In genomic region chr10:80105460-80105859, GRCm38 (mm10) we compare ENCODE assay signal across 8 mouse cellular contexts. TPM values are rescaled to one million over a fixed set of nuclear protein-coding genes. Genes with fewer than 3 reads are reported as not detected.
DNase-seq lines count a peak whose midpoint lies in the region; ATAC-seq and TF ChIP-seq lines count a peak whose summit lies in the region.

TSS of gene Sbno2 (minus strand) at chr10:80105571.

- H3K9ac ChIP-seq in heart, adult 2 months (ENCODE audit: low read depth, low read length): no peak within 1 kb of the TSS
- peak within 1 kb of the TSS; percentile 35; the same call in 1 of the 2 replicates for H3K9ac ChIP-seq in ES-Bruce4 (ENCODE audit: low read depth, poor library complexity, severe bottlenecking)
- H3K9ac ChIP-seq in forebrain, embryonic 15.5 days (replicated peaks): no peak within 1 kb of the TSS
- H3K9ac ChIP-seq in midbrain, embryonic 15.5 days: no peak within 1 kb of the TSS

- no peaks in the 10 kb centered on the region for H3K27me3 ChIP-seq in heart, adult 2 months (ENCODE audit: control insufficient read depth, insufficient read depth, low read length)
- H3K27me3 ChIP-seq in ES-Bruce4 (ENCODE audit: control insufficient read depth, insufficient read depth, low read length, poor library complexity, severe bottlenecking): no peaks in the 10 kb centered on the region
- no peaks in the 10 kb centered on the region for H3K27me3 ChIP-seq in forebrain, embryonic 15.5 days
- no peaks in the 10 kb centered on the region for H3K27me3 ChIP-seq in midbrain, embryonic 15.5 days (replicated peaks)

- no peak for DNase-seq in heart, adult 2 months
- DNase-seq in heart, adult 9 months (ENCODE audit: low spot score in 2 of 2): no peak
- DNase-seq in layer of hippocampus, postnatal 36 days: no peak
- no peak for DNase-seq in gastrocnemius, adult 18-20 months (ENCODE audit: low spot score)
- DNase-seq in cerebellum, postnatal 14 days: no peak

- H3K4me3 ChIP-seq in heart, adult 2 months: no peak within 1 kb of the TSS
- peak within 1 kb of the TSS; percentile 1 for H3K4me3 ChIP-seq in ES-Bruce4 (ENCODE audit: low read depth, low read length)
- no peak within 1 kb of the TSS for H3K4me3 ChIP-seq in forebrain, embryonic 15.5 days
- no peak within 1 kb of the TSS for H3K4me3 ChIP-seq in midbrain, embryonic 15.5 days

- no peak within 1 kb of the TSS for H3K27ac ChIP-seq in heart, adult 2 months
- peak within 1 kb of the TSS; percentile 12; the same call in 1 of the 2 replicates for H3K27ac ChIP-seq in ES-Bruce4 (ENCODE audit: insufficient read depth, low read length)
- no peak within 1 kb of the TSS for H3K27ac ChIP-seq in forebrain, embryonic 15.5 days (replicated peaks)
- H3K27ac ChIP-seq in midbrain, embryonic 15.5 days: no peak within 1 kb of the TSS

- intact Hi-C loops in heart, adult 2 months (cut with DNase I): no loop called here

- WGBS in heart, adult 2 months: 74% methylated on average over 5 of the region's 5 CpGs
- WGBS in forebrain, embryonic 15.5 days: 71% methylated on average over 5 of the region's 5 CpGs
- WGBS in midbrain, embryonic 15.5 days: 72% methylated on average over 5 of the region's 5 CpGs

- ATAC-seq in forebrain, embryonic 15.5 days (replicated peaks): no peak
- ATAC-seq in midbrain, embryonic 15.5 days (replicated peaks): no peak

- H3K9me3 ChIP-seq in ES-Bruce4 (replicated peaks; ENCODE audit: control insufficient read depth, insufficient read depth, low read length, poor library complexity, severe bottlenecking): no peaks in the 10 kb centered on the region
- no peaks in the 10 kb centered on the region for H3K9me3 ChIP-seq in forebrain, embryonic 15.5 days
- no peaks in the 10 kb centered on the region for H3K9me3 ChIP-seq in midbrain, embryonic 15.5 days

- no peak for TF ChIP-seq CTCF in heart, adult 2 months (IDR thresholded peaks at IDR 0.05)
- no peak for TF ChIP-seq CTCF in ES-Bruce4 (IDR thresholded peaks at IDR 0.05; ENCODE audit: low read depth, low read length)

- H3K36me3 ChIP-seq in heart, adult 2 months (ENCODE audit: control insufficient read depth, insufficient read depth, low read length): no peaks in the 10 kb centered on the region
- no peaks in the 10 kb centered on the region for H3K36me3 ChIP-seq in ES-Bruce4 (ENCODE audit: control insufficient read depth, insufficient read depth, low read length, poor library complexity, severe bottlenecking)
- no peaks in the 10 kb centered on the region for H3K36me3 ChIP-seq in forebrain, embryonic 15.5 days
- no peaks in the 10 kb centered on the region for H3K36me3 ChIP-seq in midbrain, embryonic 15.5 days (replicated peaks)

- peaks cover 12% of the 10 kb centered on the region for H3K4me1 ChIP-seq in heart, adult 2 months (ENCODE audit: control insufficient read depth, insufficient read depth, low read length)
- peaks cover 7% of the 10 kb centered on the region for H3K4me1 ChIP-seq in ES-Bruce4 (ENCODE audit: control insufficient read depth, insufficient read depth, low read length)
- H3K4me1 ChIP-seq in forebrain, embryonic 15.5 days: peaks cover 18% of the 10 kb centered on the region
- peaks cover 20% of the 10 kb centered on the region for H3K4me1 ChIP-seq in midbrain, embryonic 15.5 days

- H3K4me2 ChIP-seq in forebrain, embryonic 15.5 days (replicated peaks): no peak within 1 kb of the TSS
- H3K4me2 ChIP-seq in midbrain, embryonic 15.5 days: no peak within 1 kb of the TSS

- no peak for TF ChIP-seq EP300 in heart, adult 2 months (IDR thresholded peaks at IDR 0.05; ENCODE audit: insufficient read depth, low read depth, low read length)
- no peak for TF ChIP-seq EP300 in ES-Bruce4 (IDR thresholded peaks at IDR 0.05; ENCODE audit: insufficient read depth, low read depth, low read length)

- peaks cover 9% of the 10 kb centered on the region for H3K79me2 ChIP-seq in heart, adult 2 months (replicated peaks; ENCODE audit: control insufficient read depth, insufficient read depth, low read length)

- TF ChIP-seq POLR2A in heart, adult 2 months (IDR thresholded peaks at IDR 0.05; ENCODE audit: insufficient read depth, low read depth, low read length): no peak
- no peak for TF ChIP-seq POLR2A in ES-Bruce4 (IDR thresholded peaks at IDR 0.05; ENCODE audit: insufficient read depth, low read length)

RNA-seq across cellular contexts. Expression of gene Sbno2, which starts in this region (rescaled TPM):
- total RNA-seq in heart, adult 2 months (2021): 10 to 100 TPM; 10.6 to 11.2 TPM
- 16.9 and 18.0 TPM in 2 replicates for polyA plus RNA-seq in heart, adult 2 months (2012; rRNA removed)
- 36.1 and 37.3 TPM in 2 replicates for polyA plus RNA-seq in ES-Bruce4 (2011; ENCODE audit: insufficient read depth, insufficient read length, low read depth, missing spikeins)
- polyA plus RNA-seq in forebrain, embryonic 15.5 days (2015; fragmentation: Nextera tagmentation; extraction: Ambion mirVana): 13.4 TPM in 2 replicates
- total RNA-seq in layer of hippocampus, postnatal 36 days (2021): 10 to 100 TPM; 17.2 to 20.7 TPM
- 13.8 and 16.8 TPM in 2 replicates for polyA plus RNA-seq in midbrain, embryonic 15.5 days (2015; fragmentation: Nextera tagmentation; extraction: Ambion mirVana)
- 1 to 10 TPM; 5.4 to 5.9 TPM for total RNA-seq in gastrocnemius, adult 18-20 months (2021)
